Mouse (Mus musculus): ENCODE data around the gene Krtap16-3. TPM values are rescaled to one million over a fixed set of nuclear protein-coding genes. Genes with fewer than 3 reads are reported as not detected.

The Krtap16-3 gene
- total RNA-seq (2014; rRNA removed): not detected in 2 replicates
- not detected in 2 replicates for polyA plus RNA-seq (2015; fragmentation: Nextera tagmentation; extraction: Ambion mirVana)

DNA sequence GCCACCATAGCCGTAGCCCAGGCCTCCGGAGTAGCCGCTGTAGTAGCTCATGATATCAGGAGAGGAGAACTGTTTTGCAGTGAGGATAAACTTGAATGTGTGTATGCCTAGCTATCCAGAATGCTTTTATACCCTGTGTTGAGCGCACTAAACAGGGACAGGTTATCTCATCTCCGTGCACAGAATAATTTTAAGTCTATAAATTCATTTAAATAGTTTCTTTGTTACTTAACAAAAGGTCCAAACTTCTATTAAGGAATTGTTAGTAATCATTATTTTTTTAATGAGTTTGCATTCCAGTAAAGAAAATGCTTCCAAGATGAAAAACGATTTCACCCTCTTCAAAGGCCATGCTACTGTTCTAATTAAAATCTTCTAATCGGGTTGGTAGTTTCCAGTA, at the start of gene Krtap16-3:
Krtap16-3 (minus strand) TSS at position 101 of the 400 bp plus-strand sequence.
- H3K9me3 ChIP-seq (ENCODE audit: low read length): no peaks in the 10 kb centered on the region
- H3K4me2 ChIP-seq (ENCODE audit: low read depth): no peak within 1 kb of the TSS
- no peaks in the 10 kb centered on the region for H3K27me3 ChIP-seq (ENCODE audit: insufficient read depth, low read length)
- ATAC-seq: no peak
- DNase-seq: no peak
- no peaks in the 10 kb centered on the region for H3K4me1 ChIP-seq (ENCODE audit: insufficient read depth)
- H3K27ac ChIP-seq (ENCODE audit: low read depth, low read length): no peak within 1 kb of the TSS
- 48% methylated on average over 7 of the region's 7 CpGs for WGBS
- TF ChIP-seq CTCF (IDR thresholded peaks at IDR 0.05; ENCODE audit: low read depth): no peak
- no peaks in the 10 kb centered on the region for H3K36me3 ChIP-seq (ENCODE audit: insufficient read depth)
- H3K9ac ChIP-seq: no peak within 1 kb of the TSS
- no peak within 1 kb of the TSS for H3K4me3 ChIP-seq (ENCODE audit: low read depth, low read length)

DNA sequence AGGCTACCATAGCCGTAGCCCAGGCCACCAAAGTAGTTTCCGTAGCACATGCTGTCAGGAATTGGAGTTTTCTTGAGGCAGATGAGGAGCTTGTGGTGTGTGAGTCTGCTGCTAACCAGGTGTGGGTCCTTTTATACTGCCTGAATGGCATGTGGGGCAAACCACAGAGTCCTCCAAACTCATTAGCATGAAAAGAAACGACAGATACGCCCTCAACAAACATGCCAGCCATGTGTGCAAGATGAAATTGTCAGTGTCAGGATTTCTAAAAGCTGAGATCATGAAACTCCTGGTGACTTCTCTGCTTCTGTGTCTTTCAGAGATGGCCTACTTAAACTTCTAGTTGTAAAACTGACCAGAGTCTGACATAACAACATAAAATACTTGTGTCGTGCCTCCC, 48.0 kb upstream of the Krtap16-3 start, which contains the start of gene Krtap22-2:
Krtap22-2 (minus strand) TSS at position 101 of the 400 bp plus-strand sequence.
- no peak within 1 kb of the TSS for H3K9ac ChIP-seq
- no peaks in the 10 kb centered on the region for H3K36me3 ChIP-seq (ENCODE audit: insufficient read depth)
- H3K4me3 ChIP-seq (ENCODE audit: low read depth, low read length): no peak within 1 kb of the TSS
- no peak within 1 kb of the TSS for H3K4me2 ChIP-seq (ENCODE audit: low read depth)
- no peak within 1 kb of the TSS for H3K27ac ChIP-seq (ENCODE audit: low read depth, low read length)
- no peak for DNase-seq
- H3K9me3 ChIP-seq (ENCODE audit: low read length): no peaks in the 10 kb centered on the region
- WGBS: 83% methylated on average over 5 of the region's 5 CpGs
- TF ChIP-seq CTCF (IDR thresholded peaks at IDR 0.05; ENCODE audit: low read depth): no peak
- no peaks in the 10 kb centered on the region for H3K27me3 ChIP-seq (ENCODE audit: insufficient read depth, low read length)
- no peak for ATAC-seq
- no peaks in the 10 kb centered on the region for H3K4me1 ChIP-seq (ENCODE audit: insufficient read depth)

DNA sequence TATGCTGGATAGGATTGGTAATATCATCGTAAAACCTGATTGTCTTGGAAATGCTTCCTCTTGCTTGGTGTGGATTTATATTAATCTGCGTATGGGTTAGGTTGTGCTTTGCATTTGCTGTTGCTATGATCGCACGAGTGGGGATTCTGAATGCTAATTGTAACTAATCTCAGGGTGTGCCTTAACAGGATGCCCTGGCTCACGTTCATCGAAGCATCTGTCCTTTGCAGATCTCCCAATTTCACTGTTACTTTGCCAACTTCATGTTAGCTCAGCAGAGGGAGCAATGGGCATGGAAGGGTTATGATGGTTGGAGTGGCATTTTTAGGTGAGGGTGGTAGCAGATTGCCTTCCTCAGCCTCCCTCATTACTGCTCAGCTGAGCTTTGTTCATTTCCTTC, 21.6 kb downstream of the Krtap16-3 start:
- 47% methylated on average over 6 of the region's 6 CpGs for WGBS
- ATAC-seq: no peak; the same call in 1 of the 2 replicates

DNA sequence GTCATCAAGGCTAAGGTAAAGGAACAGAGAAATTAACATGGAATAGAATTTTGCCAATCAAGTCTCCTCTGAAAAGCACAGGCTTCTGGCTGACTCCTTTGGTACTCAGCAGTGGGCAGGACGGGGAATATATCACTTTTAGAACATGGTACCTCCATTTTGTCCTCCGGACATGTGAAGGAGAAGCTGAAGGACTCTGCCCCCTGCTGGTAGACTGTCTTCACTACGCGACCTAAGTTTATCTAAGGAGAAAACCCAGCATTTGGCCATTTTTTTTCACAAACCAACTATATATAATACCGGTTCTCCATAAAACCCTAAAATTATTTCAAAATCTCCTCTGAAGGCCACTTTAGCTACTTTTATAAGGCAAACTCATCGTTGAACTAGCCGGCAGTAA, 24.4 kb downstream of the Krtap16-3 start:
- Histone ChIP-seq H3K27ac (ENCODE audit: low read depth, low read length) (no peak overlapping the region), H3K27me3 (ENCODE audit: insufficient read depth, low read length) (no peaks in the 10 kb centered on the region), H3K4me3 (ENCODE audit: low read depth, low read length) (no peak overlapping the region), H3K4me1 (ENCODE audit: insufficient read depth) (0 out of 2 replicates have a peak, but pooled peaks cover 5% of the 10 kb centered on the region), H3K4me2 (ENCODE audit: low read depth) (no peak overlapping the region), H3K36me3 (ENCODE audit: insufficient read depth) (no peaks in the 10 kb centered on the region), H3K9me3 (ENCODE audit: low read length) (no peaks in the 10 kb centered on the region), H3K9ac (no peak overlapping the region)
- peak; percentile 37 for TF ChIP-seq CTCF (IDR thresholded peaks at IDR 0.05; ENCODE audit: low read depth)
- 73% methylated on average over 7 of the region's 7 CpGs for WGBS
- ATAC-seq (no peak), DNase-seq (peak; percentile 4)

More for the DNA sequence above, 21.6 kb downstream of the Krtap16-3 start:
- TF ChIP-seq CTCF (IDR thresholded peaks at IDR 0.05; ENCODE audit: low read depth): no peak
- no peaks in the 10 kb centered on the region for H3K9me3 ChIP-seq (ENCODE audit: low read length)
- H3K27ac ChIP-seq (ENCODE audit: low read depth, low read length): no peak overlapping the region
- H3K27me3 ChIP-seq (ENCODE audit: insufficient read depth, low read length): no peaks in the 10 kb centered on the region
- H3K4me3 ChIP-seq (ENCODE audit: low read depth, low read length): no peak overlapping the region
- H3K9ac ChIP-seq: no peak overlapping the region
- 0 out of 2 replicates have a peak, but pooled peaks cover 5% of the 10 kb centered on the region for H3K4me1 ChIP-seq (ENCODE audit: insufficient read depth)
- DNase-seq: peak; percentile 27
- H3K36me3 ChIP-seq (ENCODE audit: insufficient read depth): no peaks in the 10 kb centered on the region
- H3K4me2 ChIP-seq (ENCODE audit: low read depth): no peak overlapping the region

DNA sequence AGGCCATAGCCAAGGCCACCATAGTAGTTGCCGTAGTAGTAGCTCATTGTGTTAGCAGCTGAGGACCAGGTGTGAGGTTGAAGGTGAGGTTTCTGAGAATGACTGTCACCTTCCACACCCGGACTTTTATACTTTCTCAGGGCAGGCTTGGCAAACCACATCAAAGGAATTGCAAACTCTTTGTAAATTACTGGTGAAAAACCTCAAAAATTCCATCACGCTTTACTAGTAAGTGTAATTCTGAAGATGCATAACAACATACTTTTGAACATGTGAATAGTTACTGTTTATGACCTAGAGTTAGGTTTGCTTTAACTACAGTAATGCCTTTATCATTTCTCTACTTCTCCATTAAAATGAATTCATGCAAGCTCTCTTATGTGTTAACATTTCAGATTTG, 30.5 kb downstream of the Krtap16-3 start, which contains the start of gene Krtap19-9b:
Krtap19-9b (minus strand) TSS at position 101 of the 400 bp plus-strand sequence.
- Histone ChIP-seq H3K27ac (ENCODE audit: low read depth, low read length) (no peak within 1 kb of the TSS), H3K9ac (no peak within 1 kb of the TSS), H3K9me3 (ENCODE audit: low read length) (no peaks in the 10 kb centered on the region), H3K4me3 (ENCODE audit: low read depth, low read length) (no peak within 1 kb of the TSS), H3K4me1 (ENCODE audit: insufficient read depth) (no peaks in the 10 kb centered on the region), H3K4me2 (ENCODE audit: low read depth) (no peak within 1 kb of the TSS), H3K27me3 (ENCODE audit: insufficient read depth, low read length) (no peaks in the 10 kb centered on the region), H3K36me3 (ENCODE audit: insufficient read depth) (no peaks in the 10 kb centered on the region)
- TF ChIP-seq CTCF (IDR thresholded peaks at IDR 0.05; ENCODE audit: low read depth): no peak
- ATAC-seq (no peak), DNase-seq (no peak)
- 91% methylated on average over 3 of the region's 3 CpGs for WGBS

Other genes with a start within 250 kb of the Krtap16-3 start
- not detected in 2 replicates for gene Krtap13-1, start 234.0 kb downstream of the Krtap16-3 start, total RNA-seq (2014; rRNA removed)
- gene Krtap13-1, start 234.0 kb downstream of the Krtap16-3 start, polyA plus RNA-seq (2015; fragmentation: Nextera tagmentation; extraction: Ambion mirVana): not detected in 2 replicates
- not detected in 2 replicates for gene Krtap13, start 211.2 kb downstream of the Krtap16-3 start, total RNA-seq (2014; rRNA removed)
- gene Krtap13, start 211.2 kb downstream of the Krtap16-3 start, polyA plus RNA-seq (2015; fragmentation: Nextera tagmentation; extraction: Ambion mirVana): not detected in 2 replicates
- gene 2310034C09Rik, start 204.0 kb downstream of the Krtap16-3 start, total RNA-seq (2014; rRNA removed): not detected in 2 replicates
- gene 2310034C09Rik, start 204.0 kb downstream of the Krtap16-3 start, polyA plus RNA-seq (2015; fragmentation: Nextera tagmentation; extraction: Ambion mirVana): not detected in 2 replicates
- not detected in 2 replicates for gene 2310057N15Rik, start 188.7 kb downstream of the Krtap16-3 start, total RNA-seq (2014; rRNA removed)
- gene 2310057N15Rik, start 188.7 kb downstream of the Krtap16-3 start, polyA plus RNA-seq (2015; fragmentation: Nextera tagmentation; extraction: Ambion mirVana): not detected in 2 replicates
- gene Gm5965, start 185.0 kb downstream of the Krtap16-3 start, total RNA-seq (2014; rRNA removed): not detected in 2 replicates
- gene Gm5965, start 185.0 kb downstream of the Krtap16-3 start, polyA plus RNA-seq (2015; fragmentation: Nextera tagmentation; extraction: Ambion mirVana): not detected in 2 replicates
- gene Gm20741, start 150.7 kb downstream of the Krtap16-3 start, total RNA-seq (2014; rRNA removed): not detected in 2 replicates
- not detected in 2 replicates for gene Gm20741, start 150.7 kb downstream of the Krtap16-3 start, polyA plus RNA-seq (2015; fragmentation: Nextera tagmentation; extraction: Ambion mirVana)
- gene Krtap15, start 142.7 kb downstream of the Krtap16-3 start, total RNA-seq (2014; rRNA removed): not detected in 2 replicates
- gene Krtap15, start 142.7 kb downstream of the Krtap16-3 start, polyA plus RNA-seq (2015; fragmentation: Nextera tagmentation; extraction: Ambion mirVana): not detected in 2 replicates
- gene Krtap14, start 136.7 kb downstream of the Krtap16-3 start, total RNA-seq (2014; rRNA removed): not detected in 2 replicates
- not detected in 2 replicates for gene Krtap14, start 136.7 kb downstream of the Krtap16-3 start, polyA plus RNA-seq (2015; fragmentation: Nextera tagmentation; extraction: Ambion mirVana)
- not detected in 2 replicates for gene Krtap19-1, start 93.5 kb downstream of the Krtap16-3 start, total RNA-seq (2014; rRNA removed)
- gene Krtap19-1, start 93.5 kb downstream of the Krtap16-3 start, polyA plus RNA-seq (2015; fragmentation: Nextera tagmentation; extraction: Ambion mirVana): not detected in 2 replicates
- not detected in 2 replicates for gene Krtap19-2, start 88.6 kb downstream of the Krtap16-3 start, total RNA-seq (2014; rRNA removed)
- not detected in 2 replicates for gene Krtap19-2, start 88.6 kb downstream of the Krtap16-3 start, polyA plus RNA-seq (2015; fragmentation: Nextera tagmentation; extraction: Ambion mirVana)
- gene Krtap19-3, start 84.8 kb downstream of the Krtap16-3 start, total RNA-seq (2014; rRNA removed): not detected in 2 replicates
- not detected in 2 replicates for gene Krtap19-3, start 84.8 kb downstream of the Krtap16-3 start, polyA plus RNA-seq (2015; fragmentation: Nextera tagmentation; extraction: Ambion mirVana)
- gene Krtap19-4, start 77.8 kb downstream of the Krtap16-3 start, total RNA-seq (2014; rRNA removed): not detected in 2 replicates
- not detected in 2 replicates for gene Krtap19-4, start 77.8 kb downstream of the Krtap16-3 start, polyA plus RNA-seq (2015; fragmentation: Nextera tagmentation; extraction: Ambion mirVana)
- not detected in 2 replicates for gene Krtap19-5, start 66.4 kb downstream of the Krtap16-3 start, total RNA-seq (2014; rRNA removed)
- gene Krtap19-5, start 66.4 kb downstream of the Krtap16-3 start, polyA plus RNA-seq (2015; fragmentation: Nextera tagmentation; extraction: Ambion mirVana): not detected in 2 replicates
- not detected in 2 replicates for gene Krtap19-9b, start 30.6 kb downstream of the Krtap16-3 start, total RNA-seq (2014; rRNA removed)
- gene Krtap19-9b, start 30.6 kb downstream of the Krtap16-3 start, polyA plus RNA-seq (2015; fragmentation: Nextera tagmentation; extraction: Ambion mirVana): not detected in 2 replicates
- not detected in 2 replicates for gene Krtap22-2, start 47.9 kb upstream of the Krtap16-3 start, total RNA-seq (2014; rRNA removed)
- not detected in 2 replicates for gene Krtap22-2, start 47.9 kb upstream of the Krtap16-3 start, polyA plus RNA-seq (2015; fragmentation: Nextera tagmentation; extraction: Ambion mirVana)
- not detected in 2 replicates for gene Gm10229, start 52.4 kb upstream of the Krtap16-3 start, total RNA-seq (2014; rRNA removed)
- gene Gm10229, start 52.4 kb upstream of the Krtap16-3 start, polyA plus RNA-seq (2015; fragmentation: Nextera tagmentation; extraction: Ambion mirVana): not detected in 2 replicates
- not detected in 2 replicates for gene Krtap6-1, start 68.8 kb upstream of the Krtap16-3 start, total RNA-seq (2014; rRNA removed)
- gene Krtap6-1, start 68.8 kb upstream of the Krtap16-3 start, polyA plus RNA-seq (2015; fragmentation: Nextera tagmentation; extraction: Ambion mirVana): not detected in 2 replicates
- gene Gm10228, start 78.6 kb upstream of the Krtap16-3 start, total RNA-seq (2014; rRNA removed): not detected in 2 replicates
- not detected in 2 replicates for gene Gm10228, start 78.6 kb upstream of the Krtap16-3 start, polyA plus RNA-seq (2015; fragmentation: Nextera tagmentation; extraction: Ambion mirVana)
- not detected in 2 replicates for gene Krtap6-5, start 85.0 kb upstream of the Krtap16-3 start, total RNA-seq (2014; rRNA removed)
- gene Krtap6-5, start 85.0 kb upstream of the Krtap16-3 start, polyA plus RNA-seq (2015; fragmentation: Nextera tagmentation; extraction: Ambion mirVana): not detected in 2 replicates
- not detected in 2 replicates for gene 1110025L11Rik, start 101.1 kb upstream of the Krtap16-3 start, total RNA-seq (2014; rRNA removed)
- not detected in 2 replicates for gene 1110025L11Rik, start 101.1 kb upstream of the Krtap16-3 start, polyA plus RNA-seq (2015; fragmentation: Nextera tagmentation; extraction: Ambion mirVana)
- not detected in 2 replicates for gene Krtap6-3, start 121.1 kb upstream of the Krtap16-3 start, total RNA-seq (2014; rRNA removed)
- gene Krtap6-3, start 121.1 kb upstream of the Krtap16-3 start, polyA plus RNA-seq (2015; fragmentation: Nextera tagmentation; extraction: Ambion mirVana): not detected in 2 replicates
- not detected in 2 replicates for gene Gm6358, start 178.0 kb upstream of the Krtap16-3 start, total RNA-seq (2014; rRNA removed)
- not detected in 2 replicates for gene Gm6358, start 178.0 kb upstream of the Krtap16-3 start, polyA plus RNA-seq (2015; fragmentation: Nextera tagmentation; extraction: Ambion mirVana)
- not detected in 2 replicates for gene Gm10061, start 188.2 kb upstream of the Krtap16-3 start, total RNA-seq (2014; rRNA removed)
- gene Gm10061, start 188.2 kb upstream of the Krtap16-3 start, polyA plus RNA-seq (2015; fragmentation: Nextera tagmentation; extraction: Ambion mirVana): not detected in 2 replicates
- gene Gm9789, start 195.1 kb upstream of the Krtap16-3 start, total RNA-seq (2014; rRNA removed): not detected in 2 replicates
- not detected in 2 replicates for gene Gm9789, start 195.1 kb upstream of the Krtap16-3 start, polyA plus RNA-seq (2015; fragmentation: Nextera tagmentation; extraction: Ambion mirVana)
- gene Gm7735, start 206.6 kb upstream of the Krtap16-3 start, total RNA-seq (2014; rRNA removed): not detected in 2 replicates
- gene Gm7735, start 206.6 kb upstream of the Krtap16-3 start, polyA plus RNA-seq (2015; fragmentation: Nextera tagmentation; extraction: Ambion mirVana): not detected in 2 replicates
- gene 1110057P08Rik, start 211.9 kb upstream of the Krtap16-3 start, total RNA-seq (2014; rRNA removed): not detected in 2 replicates
- gene 1110057P08Rik, start 211.9 kb upstream of the Krtap16-3 start, polyA plus RNA-seq (2015; fragmentation: Nextera tagmentation; extraction: Ambion mirVana): not detected in 2 replicates
- not detected in 2 replicates for gene Krtap20-2, start 243.0 kb upstream of the Krtap16-3 start, total RNA-seq (2014; rRNA removed)
- not detected in 2 replicates for gene Krtap20-2, start 243.0 kb upstream of the Krtap16-3 start, polyA plus RNA-seq (2015; fragmentation: Nextera tagmentation; extraction: Ambion mirVana)

Data from forebrain, postnatal 0 days (tissue).